Mouse (Mus musculus) brown adipose tissue, adult 24 weeks (tissue): ENCODE measurements around the gene Dnm1l. TPM values are rescaled to one million over a fixed set of nuclear protein-coding genes. Genes with fewer than 3 reads are reported as not detected.

Source experiments
- polyA plus RNA-seq: library from polyadenylated mRNA; stranded (reverse); fragments of >200 nt; gene quantifications from 2 replicates; pipeline ENCODE4 v1.2.4, GENCODE M21; 2012; ENCODE audit not compliant: missing spikeins, insufficient read depth, insufficient read length

Gene Dnm1l
- polyA plus RNA-seq, 1 experiment: 53.4 TPM

Other genes starting within 250 kb of the Dnm1l start
- gene Pkp2, start 145.6 kb downstream of the Dnm1l start, polyA plus RNA-seq: 10.1 and 15.1 TPM in 2 replicates
- gene Yars2, start 56.0 kb downstream of the Dnm1l start, polyA plus RNA-seq: 41.0 and 49.3 TPM in 2 replicates
- gene Fgd4, start 241.6 kb upstream of the Dnm1l start, polyA plus RNA-seq: 9.8 and 17.0 TPM in 2 replicates